Mouse (Mus musculus) hindbrain, embryonic 14.5 days (tissue): Measurements from ENCODE around the gene Idh2. TPM values are rescaled to one million over a fixed set of nuclear protein-coding genes. Genes with fewer than 3 reads are reported as not detected.
A peak's percentile ranks its signal among the peaks of the same experiment; 100 is the strongest.

Experiments
- ATAC-seq: fragments of 200-750 bp; cut with Nextera tagmentation; 2 replicates; pipeline ENCODE4 v1.8.0; 2017; ENCODE audit warnings: moderate number of reproducible peaks, mild to moderate bottlenecking, moderate TSS enrichment, moderate library complexity; ENCODE audit not compliant: low FRiP score
- DNase-seq: peaks from one replicate; pipeline ENCODE4 v3.0.0-alpha.2; 2015; ENCODE audit warnings: low spot score
- H3K27ac ChIP-seq: fragments of 300-500 bp; sonication (generic); 2 replicates; pipeline ENCODE4 v1.5.1; 2014; ENCODE audit warnings: mild to moderate bottlenecking, moderate library complexity
- H3K27me3 ChIP-seq: fragments of 300-500 bp; sonication (generic); 2 replicates; pipeline ENCODE4 v1.6.1; 2014; ENCODE audit warnings: mild to moderate bottlenecking, low read length, mixed read lengths; ENCODE audit not compliant: control insufficient read depth, insufficient read depth
- H3K36me3 ChIP-seq: fragments of 300-500 bp; sonication (generic); replicated peaks from 2 replicates; pipeline ENCODE4 v1.6.1; 2014; ENCODE audit not compliant: control insufficient read depth, insufficient read depth
- H3K4me1 ChIP-seq: fragments of 300-500 bp; sonication (generic); replicated peaks from 2 replicates; pipeline ENCODE4 v1.6.1; 2014; ENCODE audit warnings: antibody characterized with exemption, low read length, mixed read lengths; ENCODE audit not compliant: control insufficient read depth, insufficient read depth
- H3K4me2 ChIP-seq: fragments of 300-500 bp; sonication (generic); replicated peaks from 2 replicates; pipeline ENCODE4 v1.6.1; 2014; ENCODE audit warnings: mild to moderate bottlenecking, moderate library complexity
- H3K4me3 ChIP-seq: fragments of 300-500 bp; sonication (generic); replicated peaks from 2 replicates; pipeline ENCODE4 v1.5.1; 2014; ENCODE audit warnings: mild to moderate bottlenecking, low read length
- H3K9ac ChIP-seq: fragments of 300-500 bp; sonication (generic); 2 replicates; pipeline ENCODE4 v1.6.1; 2014
- H3K9me3 ChIP-seq: fragments of 300-500 bp; sonication (generic); 2 replicates; pipeline ENCODE4 v1.6.1; 2016; ENCODE audit warnings: low read length; ENCODE audit not compliant: control insufficient read depth
- WGBS: fragments of 180-500 bp; shearing (Covaris S2); extraction: QIAGEN DNeasy Blood & Tissue Kit; methylation state at CpG from one replicate; pipeline ENCODE4 v1.1.7; 2014; 5-methylcytosine and 5-hydroxymethylcytosine counted together
- polyA plus RNA-seq: library from polyadenylated mRNA; unstranded; fragments of >200 nt; fragmentation: Nextera tagmentation; extraction: Ambion mirVana; gene quantifications from 2 replicates; pipeline ENCODE4 v1.2.1, GENCODE M21; 2014

The Idh2 gene
- polyA plus RNA-seq, 1 experiment from 2014 or later: 198 TPM

DNA sequence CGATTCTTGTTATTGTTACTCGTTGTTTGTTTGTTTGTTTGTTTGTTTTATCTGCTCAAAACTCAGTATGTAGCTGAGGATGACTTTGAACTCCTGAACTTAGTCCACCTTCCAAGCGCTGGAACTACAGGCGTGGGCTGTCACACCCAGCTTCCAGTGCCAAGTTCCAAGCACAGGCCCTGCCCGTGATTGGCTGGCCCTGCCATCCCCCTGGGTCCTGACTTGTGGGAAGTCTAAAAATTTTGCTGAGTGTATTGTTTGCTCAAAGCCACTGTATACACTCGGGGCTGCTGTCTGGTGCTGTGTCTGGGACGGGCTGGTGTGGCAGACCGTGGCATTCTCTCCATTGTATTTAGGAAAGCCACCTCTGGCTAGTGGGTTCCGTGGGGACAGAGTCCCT is 37.4 kb downstream of the Idh2 start:
- Histone ChIP-seq H3K36me3 (peaks cover 13% of the 10 kb centered on the region), H3K27me3 (no peaks in the 10 kb centered on the region), H3K27ac (no peak overlapping the region; the same call in 1 of the 2 replicates), H3K9ac (no peak overlapping the region), H3K9me3 (no peaks in the 10 kb centered on the region), H3K4me2 (no peak overlapping the region), H3K4me1 (peaks cover 38% of the 10 kb centered on the region), H3K4me3 (no peak overlapping the region)
- WGBS: 58% methylated on average over 9 of the region's 9 CpGs
- DNase-seq (no peak), ATAC-seq (no peak)

- no peak for DNase-seq
- H3K27ac ChIP-seq: no peak overlapping the region; the same call in 1 of the 2 replicates
- H3K9ac ChIP-seq: no peak overlapping the region
- H3K4me2 ChIP-seq: no peak overlapping the region
- H3K9me3 ChIP-seq: no peaks in the 10 kb centered on the region
- 63% methylated on average over 6 of the region's 6 CpGs for WGBS
- no peaks in the 10 kb centered on the region for H3K27me3 ChIP-seq
- no peak for ATAC-seq
- no peak overlapping the region for H3K4me3 ChIP-seq
- peaks cover 6% of the 10 kb centered on the region for H3K36me3 ChIP-seq
- H3K4me1 ChIP-seq: peaks cover 45% of the 10 kb centered on the region
Observed at GRCm38 (mm10) chr7:80076961-80077716, 38.1 kb downstream of the Idh2 start.

- Histone ChIP-seq H3K4me1 (peaks cover 53% of the 10 kb centered on the region), H3K27me3 (no peaks in the 10 kb centered on the region), H3K27ac (peak overlapping the region; percentile 52), H3K9ac (peak overlapping the region; percentile 12; the same call in 1 of the 2 replicates), H3K4me2 (no peak overlapping the region), H3K4me3 (no peak overlapping the region), H3K36me3 (no peaks in the 10 kb centered on the region; the same call in 1 of the 2 replicates), H3K9me3 (no peaks in the 10 kb centered on the region)
- DNase-seq (no peak), ATAC-seq (no peak)
- 18% methylated on average over 4 of the region's 4 CpGs for WGBS
Observed at GRCm38 (mm10) chr7:80075946-80076583, 39.1 kb downstream of the Idh2 start.

- H3K9ac ChIP-seq: no peak overlapping the region
- no peaks in the 10 kb centered on the region for H3K9me3 ChIP-seq
- H3K4me1 ChIP-seq: peaks cover 61% of the 10 kb centered on the region
- no peak overlapping the region for H3K4me2 ChIP-seq
- ATAC-seq (no peak), DNase-seq (no peak)
- no peak overlapping the region for H3K27ac ChIP-seq
- no peak overlapping the region for H3K4me3 ChIP-seq
- 42% methylated on average over 5 of the region's 5 CpGs for WGBS
- no peaks in the 10 kb centered on the region for H3K36me3 ChIP-seq
- H3K27me3 ChIP-seq: no peaks in the 10 kb centered on the region
Observed at GRCm38 (mm10) chr7:80074921-80075441, 40.2 kb downstream of the Idh2 start.

DNA sequence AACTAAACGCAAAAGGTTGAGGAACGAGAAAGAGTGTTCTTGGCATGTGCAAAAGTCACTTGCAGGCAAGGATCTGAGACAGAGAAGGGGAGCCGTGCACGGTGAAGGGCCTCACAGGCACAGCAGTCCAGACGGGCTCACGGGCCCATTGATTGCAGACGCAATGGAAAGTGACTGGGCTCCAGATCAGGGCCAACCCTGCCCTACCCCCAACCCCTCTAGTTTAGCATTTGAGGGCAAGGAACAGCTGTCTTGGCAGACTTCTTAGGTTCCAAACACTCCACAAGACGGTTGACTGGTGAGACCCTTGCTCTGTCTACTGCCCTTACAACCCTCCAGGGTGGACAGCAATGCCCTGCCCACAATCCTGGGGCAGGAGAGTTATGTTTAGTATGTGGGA is 41.7 kb downstream of the Idh2 start:
- Histone ChIP-seq H3K4me2 (no peak overlapping the region), H3K9ac (no peak overlapping the region), H3K27ac (no peak overlapping the region), H3K4me1 (peaks cover 69% of the 10 kb centered on the region), H3K27me3 (no peaks in the 10 kb centered on the region), H3K36me3 (no peaks in the 10 kb centered on the region), H3K4me3 (no peak overlapping the region), H3K9me3 (no peaks in the 10 kb centered on the region)
- ATAC-seq: no peak
- DNase-seq: no peak
- 72% methylated on average over 8 of the region's 8 CpGs for WGBS

DNA sequence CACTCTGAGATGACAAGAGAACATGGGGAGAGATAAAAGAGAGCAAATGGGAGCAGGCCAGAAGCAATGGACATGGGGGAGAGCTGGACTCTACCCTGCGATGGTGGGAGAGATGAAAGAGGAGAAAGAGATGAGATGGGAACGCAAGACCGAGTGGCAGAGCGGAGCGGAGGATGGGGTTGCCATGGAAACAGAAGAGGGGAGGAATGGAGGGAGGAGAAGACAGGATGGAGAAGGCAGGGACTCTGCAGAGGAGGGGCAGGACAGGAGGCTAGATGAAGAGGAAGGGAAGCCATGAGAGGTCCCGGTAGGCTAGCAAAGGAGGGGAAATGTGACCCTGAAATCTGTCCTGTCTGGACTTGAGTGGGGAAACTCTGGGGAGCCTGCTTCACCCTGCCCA is 42.9 kb downstream of the Idh2 start:
- WGBS: 23% methylated on average over 6 of the region's 6 CpGs
- H3K27ac ChIP-seq: peak overlapping the region; percentile 41; the same call in 1 of the 2 replicates
- no peak for ATAC-seq
- H3K27me3 ChIP-seq: no peaks in the 10 kb centered on the region
- peak overlapping the region; percentile 24; the same call in 1 of the 2 replicates for H3K9ac ChIP-seq
- H3K4me2 ChIP-seq: 0 out of 2 replicates have a peak overlapping the region, but pooled peaks have one; percentile 5
- no peak overlapping the region for H3K4me3 ChIP-seq
- H3K36me3 ChIP-seq: no peaks in the 10 kb centered on the region
- H3K9me3 ChIP-seq: no peaks in the 10 kb centered on the region
- H3K4me1 ChIP-seq: peaks cover 69% of the 10 kb centered on the region
- no peak for DNase-seq

DNA sequence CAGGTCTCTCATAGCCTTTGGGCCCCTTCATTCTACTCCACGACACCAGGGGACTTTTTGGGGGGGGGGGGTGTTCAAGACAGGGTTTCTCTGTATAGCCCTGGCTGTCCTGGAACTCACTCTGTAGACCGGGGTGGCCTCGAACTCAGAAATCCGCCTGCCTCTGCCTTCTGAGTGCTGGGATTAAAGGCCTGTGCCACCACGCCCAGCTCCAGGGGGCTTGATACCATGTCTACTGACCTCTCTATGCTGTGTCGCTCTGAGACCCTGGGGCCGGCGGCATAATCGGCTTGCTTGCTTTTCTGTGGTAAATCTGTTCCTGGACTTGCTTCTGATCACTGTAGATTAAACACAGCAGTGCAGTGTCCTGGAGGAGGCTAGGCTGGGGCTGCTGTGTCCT is 44.0 kb downstream of the Idh2 start:
- peaks cover 59% of the 10 kb centered on the region for H3K4me1 ChIP-seq
- H3K27ac ChIP-seq: no peak overlapping the region
- ATAC-seq (no peak), DNase-seq (no peak)
- no peak overlapping the region for H3K4me2 ChIP-seq
- H3K27me3 ChIP-seq: no peaks in the 10 kb centered on the region
- WGBS: 88% methylated on average over 9 of the region's 9 CpGs
- H3K4me3 ChIP-seq: no peak overlapping the region
- H3K9me3 ChIP-seq: no peaks in the 10 kb centered on the region
- H3K9ac ChIP-seq: no peak overlapping the region
- no peaks in the 10 kb centered on the region for H3K36me3 ChIP-seq

DNA sequence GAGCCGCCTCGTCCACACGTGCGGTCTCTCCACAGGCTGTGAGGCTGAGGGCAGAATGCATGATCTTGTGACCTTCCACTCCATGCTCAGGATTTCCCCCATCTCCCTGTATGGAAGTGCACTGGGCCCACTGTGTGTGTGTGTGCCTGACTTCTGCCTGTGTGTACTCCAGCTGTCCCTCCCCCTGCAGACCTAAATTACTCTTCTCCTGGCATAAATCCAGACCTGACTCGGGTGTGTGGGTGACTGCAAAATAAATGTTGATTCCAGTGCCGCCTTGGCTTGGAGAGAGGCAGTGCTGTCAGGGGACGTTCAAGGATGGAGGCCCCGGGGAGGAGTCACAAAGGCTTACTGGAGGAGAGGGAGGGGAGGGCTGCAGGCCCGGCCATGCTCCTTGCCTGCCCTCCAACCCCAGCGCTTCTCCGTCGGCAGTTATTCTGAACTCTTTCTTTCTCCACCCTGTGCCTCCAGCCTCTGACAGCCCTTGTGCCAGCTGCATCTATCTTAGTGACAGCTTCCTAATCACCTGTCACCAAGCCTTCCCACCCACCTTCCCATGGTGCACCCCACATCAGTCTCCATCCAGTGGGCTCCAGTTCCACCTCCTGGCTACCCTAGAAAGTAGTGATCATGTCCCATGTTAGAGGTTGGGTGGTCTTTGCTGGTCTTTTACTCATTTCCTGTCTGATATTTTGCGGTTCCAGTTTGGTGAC is 45.4 kb downstream of the Idh2 start:
- peak overlapping the region; percentile 35 for H3K9ac ChIP-seq
- 11% methylated on average over 13 of the region's 13 CpGs for WGBS
- H3K36me3 ChIP-seq: no peaks in the 10 kb centered on the region
- H3K4me1 ChIP-seq: peaks cover 48% of the 10 kb centered on the region
- H3K27ac ChIP-seq: peak overlapping the region; percentile 73
- DNase-seq: peak; percentile 64
- ATAC-seq: peak; percentile 59
- H3K4me2 ChIP-seq: peak overlapping the region; percentile 6; the same call in 1 of the 2 replicates
- H3K9me3 ChIP-seq: no peaks in the 10 kb centered on the region
- no peak overlapping the region for H3K4me3 ChIP-seq
- H3K27me3 ChIP-seq: no peaks in the 10 kb centered on the region

- Histone ChIP-seq H3K9ac (no peak overlapping the region), H3K4me2 (no peak overlapping the region), H3K27me3 (no peaks in the 10 kb centered on the region), H3K36me3 (no peaks in the 10 kb centered on the region), H3K9me3 (no peaks in the 10 kb centered on the region), H3K27ac (no peak overlapping the region), H3K4me3 (no peak overlapping the region), H3K4me1 (peaks cover 53% of the 10 kb centered on the region)
- 52% methylated on average over 6 of the region's 7 CpGs for WGBS
- ATAC-seq (no peak), DNase-seq (no peak)
Observed at GRCm38 (mm10) chr7:80068341-80068740, 46.9 kb downstream of the Idh2 start.
